Mouse (Mus musculus) forebrain, embryonic 12.5 days (tissue): ENCODE measurements around the gene Dnajb13. TPM values are rescaled to one million over a fixed set of nuclear protein-coding genes. Genes with fewer than 3 reads are reported as not detected.
A peak's percentile ranks its signal among the peaks of the same experiment; 100 is the strongest.

Experiments used
- ATAC-seq: fragments of 200-750 bp; cut with Nextera tagmentation; 2 replicates; pipeline ENCODE4 v1.8.0; 2017; ENCODE audit warnings: moderate TSS enrichment; ENCODE audit not compliant: low FRiP score
- H3K27ac ChIP-seq: fragments of 300-500 bp; sonication (generic); 2 replicates; pipeline ENCODE4 v1.5.1; 2016; ENCODE audit warnings: mild to moderate bottlenecking
- H3K27me3 ChIP-seq: fragments of 300-500 bp; sonication (generic); 2 replicates; pipeline ENCODE4 v1.6.1; 2016; ENCODE audit warnings: mild to moderate bottlenecking
- H3K36me3 ChIP-seq: fragments of 300-500 bp; sonication (generic); replicated peaks from 2 replicates; pipeline ENCODE4 v1.6.1; 2016; ENCODE audit warnings: mild to moderate bottlenecking
- H3K4me1 ChIP-seq: fragments of 300-500 bp; sonication (generic); 2 replicates; pipeline ENCODE4 v1.6.1; 2016
- H3K4me2 ChIP-seq: fragments of 300-500 bp; sonication (generic); 2 replicates; pipeline ENCODE4 v1.6.1; 2016; ENCODE audit warnings: mild to moderate bottlenecking, moderate library complexity
- H3K4me3 ChIP-seq: fragments of 300-500 bp; sonication (generic); replicated peaks from 2 replicates; pipeline ENCODE4 v1.5.1; 2016; ENCODE audit warnings: mild to moderate bottlenecking
- H3K9ac ChIP-seq: fragments of 300-500 bp; sonication (generic); 2 replicates; pipeline ENCODE4 v1.6.1; 2016; ENCODE audit warnings: mild to moderate bottlenecking
- H3K9me3 ChIP-seq: fragments of 300-500 bp; sonication (generic); 2 replicates; pipeline ENCODE4 v1.6.1; 2016
- WGBS: fragments of 180-500 bp; shearing (Covaris S2); methylation state at CpG from one replicate; pipeline ENCODE4 v1.1.7; 2016; 5-methylcytosine and 5-hydroxymethylcytosine counted together
- polyA plus RNA-seq: library from polyadenylated mRNA; unstranded; fragments of >200 nt; fragmentation: Nextera tagmentation; extraction: Ambion mirVana; gene quantifications from 2 replicates; pipeline ENCODE4 v1.2.1, GENCODE M21; 2016

The Dnajb13 gene
- polyA plus RNA-seq, result 0.67 and 1.1 TPM in 2 replicates

GRCm38 (mm10) chr7:100514573-100514972 lies at the start of gene Dnajb13:
TSS of gene Dnajb13 (minus strand) at chr7:100514960.
- H3K9ac ChIP-seq, result no peak within 1 kb of the TSS
- no peaks in the 10 kb centered on the region for H3K9me3 ChIP-seq
- ATAC-seq, result no peak
- H3K36me3 ChIP-seq, result no peaks in the 10 kb centered on the region
- no peak within 1 kb of the TSS for H3K4me3 ChIP-seq
- H3K27me3 ChIP-seq, result peaks cover 9% of the 10 kb centered on the region; the same call in 1 of the 2 replicates
- H3K4me2 ChIP-seq, result no peak within 1 kb of the TSS
- no peak within 1 kb of the TSS for H3K27ac ChIP-seq
- 0 out of 2 replicates have a peak, but pooled peaks cover 4% of the 10 kb centered on the region for H3K4me1 ChIP-seq
- 53% methylated on average over 11 of the region's 11 CpGs for WGBS

- H3K9me3 ChIP-seq, result no peaks in the 10 kb centered on the region
- no peak overlapping the region for H3K9ac ChIP-seq
- H3K27ac ChIP-seq, result peak overlapping the region; percentile 70
- H3K4me1 ChIP-seq, result peaks cover 7% of the 10 kb centered on the region
- 68% methylated on average over 11 of the region's 11 CpGs for WGBS
- no peak for ATAC-seq
- H3K4me3 ChIP-seq, result no peak overlapping the region
- H3K36me3 ChIP-seq, result 0 out of 2 replicates have a peak, but pooled peaks cover 4% of the 10 kb centered on the region
- no peak overlapping the region for H3K4me2 ChIP-seq
- no peaks in the 10 kb centered on the region for H3K27me3 ChIP-seq
Observed at GRCm38 (mm10) chr7:100561861-100562587, 47.3 kb upstream of the Dnajb13 start.

DNA sequence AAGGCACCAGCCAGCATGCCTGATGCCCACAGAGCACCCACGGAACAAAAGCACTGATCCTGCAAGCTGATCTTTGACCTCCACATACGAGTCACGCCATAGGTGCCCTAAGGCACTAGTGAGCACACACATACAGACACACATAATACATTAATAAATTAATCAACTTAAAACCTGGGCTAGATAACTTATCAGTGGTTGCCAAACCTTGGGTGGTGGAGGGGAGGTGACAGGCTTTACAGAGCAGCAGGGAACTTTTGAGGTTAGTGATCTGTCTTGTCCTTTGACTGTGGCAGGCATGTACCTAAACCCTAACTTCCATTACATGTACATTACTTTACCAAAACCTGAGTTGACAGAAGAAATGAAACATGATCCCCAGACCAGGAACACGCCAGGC lies 44.6 kb upstream of the Dnajb13 start:
- no peak overlapping the region for H3K4me2 ChIP-seq
- no peaks in the 10 kb centered on the region for H3K9me3 ChIP-seq
- H3K27me3 ChIP-seq, result no peaks in the 10 kb centered on the region
- no peak for ATAC-seq
- 79% methylated on average over 4 of the region's 4 CpGs for WGBS
- no peak overlapping the region for H3K9ac ChIP-seq
- no peaks in the 10 kb centered on the region for H3K36me3 ChIP-seq
- no peak overlapping the region for H3K4me3 ChIP-seq
- H3K4me1 ChIP-seq, result peaks cover 17% of the 10 kb centered on the region
- no peak overlapping the region for H3K27ac ChIP-seq

- Histone ChIP-seq H3K4me3 (no peak overlapping the region), H3K4me1 (peaks cover 12% of the 10 kb centered on the region), H3K9ac (no peak overlapping the region), H3K27ac (no peak overlapping the region), H3K4me2 (no peak overlapping the region), H3K9me3 (no peaks in the 10 kb centered on the region), H3K36me3 (no peaks in the 10 kb centered on the region), H3K27me3 (no peaks in the 10 kb centered on the region)
- WGBS, result 88% methylated on average over 5 of the region's 5 CpGs
- ATAC-seq, result no peak
Observed at GRCm38 (mm10) chr7:100557241-100557640, 42.5 kb upstream of the Dnajb13 start.

- no peak overlapping the region for H3K4me3 ChIP-seq
- H3K4me2 ChIP-seq, result peak overlapping the region; percentile 31
- peak; percentile 91 for ATAC-seq
- H3K36me3 ChIP-seq, result no peaks in the 10 kb centered on the region
- H3K4me1 ChIP-seq, result peaks cover 10% of the 10 kb centered on the region
- no peak overlapping the region for H3K9ac ChIP-seq
- H3K9me3 ChIP-seq, result no peaks in the 10 kb centered on the region
- 20% methylated on average over 13 of the region's 13 CpGs for WGBS
- H3K27ac ChIP-seq, result peak overlapping the region; percentile 92
- no peaks in the 10 kb centered on the region for H3K27me3 ChIP-seq
Observed at GRCm38 (mm10) chr7:100555431-100555951, 40.7 kb upstream of the Dnajb13 start.

GRCm38 (mm10) chr7:100554939-100555338 lies 40.2 kb upstream of the Dnajb13 start:
- Histone ChIP-seq H3K4me1 (peaks cover 10% of the 10 kb centered on the region), H3K36me3 (no peaks in the 10 kb centered on the region), H3K9ac (no peak overlapping the region), H3K4me2 (no peak overlapping the region), H3K27ac (peak overlapping the region; percentile 92), H3K27me3 (no peaks in the 10 kb centered on the region), H3K9me3 (no peaks in the 10 kb centered on the region), H3K4me3 (no peak overlapping the region)
- WGBS, result 54% methylated on average over 5 of the region's 5 CpGs
- ATAC-seq, result peak; percentile 58; the same call in 1 of the 2 replicates

GRCm38 (mm10) chr7:100550338-100551007 lies 35.7 kb upstream of the Dnajb13 start:
- Histone ChIP-seq H3K9me3 (no peaks in the 10 kb centered on the region), H3K27me3 (no peaks in the 10 kb centered on the region), H3K9ac (no peak overlapping the region), H3K36me3 (0 out of 2 replicates have a peak, but pooled peaks cover 7% of the 10 kb centered on the region), H3K4me1 (peaks cover 7% of the 10 kb centered on the region), H3K4me3 (no peak overlapping the region), H3K4me2 (no peak overlapping the region), H3K27ac (no peak overlapping the region)
- ATAC-seq, result no peak
- 66% methylated on average over 5 of the region's 5 CpGs for WGBS

GRCm38 (mm10) chr7:100549796-100550195 lies 35.0 kb upstream of the Dnajb13 start:
- Histone ChIP-seq H3K36me3 (0 out of 2 replicates have a peak, but pooled peaks cover 7% of the 10 kb centered on the region), H3K27me3 (no peaks in the 10 kb centered on the region), H3K9ac (no peak overlapping the region), H3K27ac (no peak overlapping the region), H3K4me1 (peaks cover under 1% of the 10 kb centered on the region; the same call in 1 of the 2 replicates), H3K9me3 (no peaks in the 10 kb centered on the region), H3K4me3 (no peak overlapping the region), H3K4me2 (no peak overlapping the region)
- ATAC-seq, result no peak
- WGBS, result 94% methylated on average over 3 of the region's 3 CpGs

GRCm38 (mm10) chr7:100547631-100548030 lies 32.9 kb upstream of the Dnajb13 start:
- no peaks in the 10 kb centered on the region for H3K9me3 ChIP-seq
- ATAC-seq, result no peak
- H3K9ac ChIP-seq, result no peak overlapping the region
- no peak overlapping the region for H3K27ac ChIP-seq
- H3K36me3 ChIP-seq, result 0 out of 2 replicates have a peak, but pooled peaks cover 7% of the 10 kb centered on the region
- 88% methylated on average over 4 of the region's 4 CpGs for WGBS
- H3K4me2 ChIP-seq, result no peak overlapping the region
- no peak overlapping the region for H3K4me3 ChIP-seq
- H3K27me3 ChIP-seq, result no peaks in the 10 kb centered on the region
- H3K4me1 ChIP-seq, result no peaks in the 10 kb centered on the region

GRCm38 (mm10) chr7:100544437-100544836 lies 29.7 kb upstream of the Dnajb13 start:
- H3K4me2 ChIP-seq, result no peak overlapping the region
- H3K9me3 ChIP-seq, result no peaks in the 10 kb centered on the region
- no peaks in the 10 kb centered on the region for H3K27me3 ChIP-seq
- H3K27ac ChIP-seq, result no peak overlapping the region
- no peak overlapping the region for H3K9ac ChIP-seq
- H3K4me1 ChIP-seq, result no peaks in the 10 kb centered on the region
- 71% methylated on average over 1 of the region's 1 CpGs for WGBS
- H3K36me3 ChIP-seq, result peaks cover 20% of the 10 kb centered on the region
- H3K4me3 ChIP-seq, result no peak overlapping the region
- no peak for ATAC-seq

GRCm38 (mm10) chr7:100539516-100539915 lies 24.8 kb upstream of the Dnajb13 start:
- Histone ChIP-seq H3K4me1 (peaks cover 11% of the 10 kb centered on the region), H3K9me3 (no peaks in the 10 kb centered on the region), H3K27me3 (no peaks in the 10 kb centered on the region), H3K4me2 (no peak overlapping the region), H3K36me3 (peaks cover 18% of the 10 kb centered on the region), H3K4me3 (no peak overlapping the region), H3K27ac (no peak overlapping the region), H3K9ac (no peak overlapping the region)
- WGBS, result 96% methylated on average over 9 of the region's 9 CpGs
- ATAC-seq, result no peak

DNA sequence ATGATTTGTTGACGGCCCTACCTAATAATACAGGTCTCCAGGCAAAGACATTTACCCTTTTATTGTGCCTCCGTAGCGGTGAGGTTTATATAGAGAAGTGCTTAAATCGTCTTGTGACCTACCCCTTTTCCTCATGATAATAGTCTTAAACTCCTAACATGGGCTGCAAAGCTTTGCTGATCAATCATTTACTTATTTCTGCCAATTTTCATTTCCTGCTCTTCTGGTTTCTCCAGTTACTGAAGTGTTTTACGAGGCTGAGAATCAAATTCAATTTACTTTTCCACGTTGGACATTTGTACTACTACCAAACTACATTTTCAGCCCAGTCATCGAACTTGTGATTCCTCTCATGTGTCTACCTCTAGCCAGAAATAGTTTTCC lies 22.8 kb upstream of the Dnajb13 start:
- peaks cover 18% of the 10 kb centered on the region for H3K36me3 ChIP-seq
- H3K9me3 ChIP-seq, result no peaks in the 10 kb centered on the region
- no peaks in the 10 kb centered on the region for H3K27me3 ChIP-seq
- peak overlapping the region; percentile 67 for H3K4me2 ChIP-seq
- H3K27ac ChIP-seq, result peak overlapping the region; percentile 85; the same call in 1 of the 2 replicates
- 43% methylated on average over 7 of the region's 7 CpGs for WGBS
- H3K9ac ChIP-seq, result peak overlapping the region; percentile 78
- H3K4me1 ChIP-seq, result peaks cover 11% of the 10 kb centered on the region
- ATAC-seq, result no peak
- peak overlapping the region; percentile 58 for H3K4me3 ChIP-seq
